Mouse (Mus musculus) embryonic facial prominence, embryonic 13.5 days (tissue): ENCODE measurements around the gene Tmem175. TPM values are rescaled to one million over a fixed set of nuclear protein-coding genes. Genes with fewer than 3 reads are reported as not detected.

Experiments used
- ATAC-seq: fragments of 200-750 bp; cut with Nextera tagmentation; 2 replicates; pipeline ENCODE4 v1.8.0; 2017; ENCODE audit warnings: low read depth; ENCODE audit not compliant: insufficient number of reproducible peaks, insufficient read depth, low FRiP score, low TSS enrichment
- H3K27ac ChIP-seq: fragments of 300-500 bp; sonication (generic); 2 replicates; pipeline ENCODE4 v1.5.1; 2015; ENCODE audit warnings: moderate library complexity, mild to moderate bottlenecking, inconsistent platforms
- H3K27me3 ChIP-seq: fragments of 300-500 bp; sonication (generic); 2 replicates; pipeline ENCODE4 v1.6.1; 2015; ENCODE audit warnings: mild to moderate bottlenecking, inconsistent platforms
- H3K36me3 ChIP-seq: fragments of 300-500 bp; sonication (generic); 2 replicates; pipeline ENCODE4 v1.6.1; 2015; ENCODE audit warnings: mild to moderate bottlenecking, inconsistent platforms
- H3K4me1 ChIP-seq: fragments of 300-500 bp; sonication (generic); 2 replicates; pipeline ENCODE4 v1.6.1; 2015; ENCODE audit warnings: inconsistent platforms
- H3K4me2 ChIP-seq: fragments of 300-500 bp; sonication (generic); 2 replicates; pipeline ENCODE4 v1.6.1; 2015; ENCODE audit warnings: moderate library complexity, mild to moderate bottlenecking, inconsistent platforms
- H3K4me3 ChIP-seq: fragments of 300-500 bp; sonication (generic); 2 replicates; pipeline ENCODE4 v1.5.1; 2015; ENCODE audit warnings: mild to moderate bottlenecking, inconsistent platforms
- H3K9ac ChIP-seq: fragments of 300-500 bp; sonication (generic); 2 replicates; pipeline ENCODE4 v1.6.1; 2015; ENCODE audit warnings: mild to moderate bottlenecking, inconsistent platforms
- H3K9me3 ChIP-seq: fragments of 300-500 bp; sonication (generic); 2 replicates; pipeline ENCODE4 v1.6.1; 2016; ENCODE audit warnings: inconsistent platforms
- WGBS: fragments of 180-500 bp; shearing (Covaris S2); methylation state at CpG from one replicate; pipeline ENCODE4 v1.1.7; 2015; ENCODE audit warnings: mixed read lengths; 5-methylcytosine and 5-hydroxymethylcytosine counted together
- polyA plus RNA-seq: library from polyadenylated mRNA; unstranded; fragments of >200 nt; fragmentation: Nextera tagmentation; extraction: Ambion mirVana; gene quantifications from 2 replicates; pipeline ENCODE4 v1.2.1, GENCODE M21; 2015

The Tmem175 gene
- polyA plus RNA-seq, 1 experiment from 2014 or later: 23.7 TPM

GRCm38 (mm10) chr5:108643674-108644073 is 14.1 kb downstream of the Tmem175 start:
- Histone ChIP-seq H3K27ac (no peak overlapping the region), H3K27me3 (no peaks in the 10 kb centered on the region), H3K4me1 (no peaks in the 10 kb centered on the region; the same call in 1 of the 2 replicates), H3K9ac (no peak overlapping the region), H3K4me2 (no peak overlapping the region), H3K36me3 (peaks cover 61% of the 10 kb centered on the region), H3K9me3 (no peaks in the 10 kb centered on the region), H3K4me3 (no peak overlapping the region)
- WGBS: 76% methylated on average over 2 of the region's 2 CpGs
- no peak for ATAC-seq

GRCm38 (mm10) chr5:108645651-108646342 is 16.2 kb downstream of the Tmem175 start:
- Histone ChIP-seq H3K4me2 (no peak overlapping the region), H3K9me3 (no peaks in the 10 kb centered on the region), H3K4me3 (no peak overlapping the region), H3K27me3 (no peaks in the 10 kb centered on the region), H3K36me3 (peaks cover 82% of the 10 kb centered on the region), H3K27ac (no peak overlapping the region), H3K9ac (no peak overlapping the region), H3K4me1 (no peaks in the 10 kb centered on the region)
- ATAC-seq: no peak
- 86% methylated on average over 9 of the region's 9 CpGs for WGBS

- H3K4me2 ChIP-seq: no peak overlapping the region
- no peak overlapping the region for H3K27ac ChIP-seq
- H3K4me3 ChIP-seq: no peak overlapping the region
- no peaks in the 10 kb centered on the region for H3K27me3 ChIP-seq
- H3K9ac ChIP-seq: no peak overlapping the region
- 89% methylated on average over 3 of the region's 3 CpGs for WGBS
- H3K9me3 ChIP-seq: no peaks in the 10 kb centered on the region
- peaks cover 87% of the 10 kb centered on the region for H3K36me3 ChIP-seq
- ATAC-seq: no peak
- H3K4me1 ChIP-seq: no peaks in the 10 kb centered on the region
Measured at GRCm38 (mm10) chr5:108646343-108646660, 16.7 kb downstream of the Tmem175 start.

- 84% methylated on average over 2 of the region's 2 CpGs for WGBS
- Histone ChIP-seq H3K36me3 (peaks cover 92% of the 10 kb centered on the region), H3K27ac (no peak overlapping the region), H3K4me2 (no peak overlapping the region), H3K4me1 (no peaks in the 10 kb centered on the region), H3K9ac (no peak overlapping the region), H3K27me3 (no peaks in the 10 kb centered on the region), H3K9me3 (no peaks in the 10 kb centered on the region), H3K4me3 (no peak overlapping the region)
- no peak for ATAC-seq
Measured at GRCm38 (mm10) chr5:108647311-108647710, 17.7 kb downstream of the Tmem175 start.

GRCm38 (mm10) chr5:108647820-108648465 is 18.4 kb downstream of the Tmem175 start:
- H3K4me2 ChIP-seq: no peak overlapping the region
- H3K9me3 ChIP-seq: no peaks in the 10 kb centered on the region
- H3K36me3 ChIP-seq: peaks cover 92% of the 10 kb centered on the region
- WGBS: 83% methylated on average over 2 of the region's 2 CpGs
- H3K4me3 ChIP-seq: no peak overlapping the region
- no peak overlapping the region for H3K27ac ChIP-seq
- no peak for ATAC-seq
- H3K4me1 ChIP-seq: no peaks in the 10 kb centered on the region
- H3K27me3 ChIP-seq: no peaks in the 10 kb centered on the region
- no peak overlapping the region for H3K9ac ChIP-seq

GRCm38 (mm10) chr5:108648937-108649576 is 19.5 kb downstream of the Tmem175 start:
- H3K27me3 ChIP-seq: no peaks in the 10 kb centered on the region
- no peak overlapping the region for H3K4me3 ChIP-seq
- no peaks in the 10 kb centered on the region for H3K9me3 ChIP-seq
- no peak overlapping the region for H3K9ac ChIP-seq
- ATAC-seq: no peak
- H3K27ac ChIP-seq: no peak overlapping the region
- H3K4me1 ChIP-seq: no peaks in the 10 kb centered on the region
- peaks cover 94% of the 10 kb centered on the region for H3K36me3 ChIP-seq
- WGBS: 89% methylated on average over 11 of the region's 11 CpGs
- no peak overlapping the region for H3K4me2 ChIP-seq

GRCm38 (mm10) chr5:108650341-108650740 is 20.8 kb downstream of the Tmem175 start:
- WGBS: 88% methylated on average over 7 of the region's 7 CpGs
- peaks cover 97% of the 10 kb centered on the region for H3K36me3 ChIP-seq
- no peaks in the 10 kb centered on the region for H3K4me1 ChIP-seq
- H3K27ac ChIP-seq: no peak overlapping the region
- no peak overlapping the region for H3K4me3 ChIP-seq
- no peaks in the 10 kb centered on the region for H3K27me3 ChIP-seq
- no peak overlapping the region for H3K9ac ChIP-seq
- no peaks in the 10 kb centered on the region for H3K9me3 ChIP-seq
- H3K4me2 ChIP-seq: no peak overlapping the region
- no peak for ATAC-seq

- ATAC-seq: no peak
- no peaks in the 10 kb centered on the region for H3K4me1 ChIP-seq
- H3K27ac ChIP-seq: no peak overlapping the region
- no peaks in the 10 kb centered on the region for H3K9me3 ChIP-seq
- no peak overlapping the region for H3K9ac ChIP-seq
- peaks cover 97% of the 10 kb centered on the region for H3K36me3 ChIP-seq
- H3K4me2 ChIP-seq: no peak overlapping the region
- no peaks in the 10 kb centered on the region for H3K27me3 ChIP-seq
- 84% methylated on average over 5 of the region's 5 CpGs for WGBS
- H3K4me3 ChIP-seq: no peak overlapping the region
Measured at GRCm38 (mm10) chr5:108651136-108651720, 21.7 kb downstream of the Tmem175 start.

GRCm38 (mm10) chr5:108651823-108652222 is 22.3 kb downstream of the Tmem175 start:
- Histone ChIP-seq H3K4me1 (no peaks in the 10 kb centered on the region), H3K9me3 (no peaks in the 10 kb centered on the region), H3K27ac (no peak overlapping the region), H3K4me3 (no peak overlapping the region), H3K4me2 (no peak overlapping the region), H3K9ac (no peak overlapping the region), H3K36me3 (peaks cover 96% of the 10 kb centered on the region), H3K27me3 (no peaks in the 10 kb centered on the region)
- 48% methylated on average over 1 of the region's 1 CpGs for WGBS
- ATAC-seq: no peak

GRCm38 (mm10) chr5:108653341-108653740 is 23.8 kb downstream of the Tmem175 start:
- Histone ChIP-seq H3K9ac (no peak overlapping the region), H3K27me3 (no peaks in the 10 kb centered on the region), H3K27ac (no peak overlapping the region), H3K9me3 (no peaks in the 10 kb centered on the region), H3K4me2 (no peak overlapping the region), H3K4me3 (no peak overlapping the region), H3K36me3 (peaks cover 95% of the 10 kb centered on the region), H3K4me1 (no peaks in the 10 kb centered on the region)
- WGBS: 90% methylated on average over 6 of the region's 6 CpGs
- ATAC-seq: no peak

GRCm38 (mm10) chr5:108654444-108654990 is 24.9 kb downstream of the Tmem175 start:
- H3K27ac ChIP-seq: no peak overlapping the region
- peaks cover 4% of the 10 kb centered on the region for H3K4me1 ChIP-seq
- no peak overlapping the region for H3K4me2 ChIP-seq
- WGBS: 93% methylated on average over 10 of the region's 10 CpGs
- no peak for ATAC-seq
- H3K9me3 ChIP-seq: no peaks in the 10 kb centered on the region
- H3K36me3 ChIP-seq: peaks cover 84% of the 10 kb centered on the region
- no peaks in the 10 kb centered on the region for H3K27me3 ChIP-seq
- no peak overlapping the region for H3K4me3 ChIP-seq
- no peak overlapping the region for H3K9ac ChIP-seq
